Mouse (Mus musculus) heart, postnatal 10 days (tissue): ENCODE data around the gene Rptor. TPM values are rescaled to one million over a fixed set of nuclear protein-coding genes. Genes with fewer than 3 reads are reported as not detected.

Experiments used
- DNase-seq, 2 experiments: peaks; one replicate each; pipeline ENCODE4 v3.0.0; 2021
- intact Hi-C: fragments of 180-260 bp; cut with DNase I; formaldehyde crosslinking; loops from one replicate; pipeline ENCODE4 v1.15.1; 2025
- total RNA-seq, 2 experiments: library from RNA; stranded (reverse); gene quantifications; 2 replicates each; pipeline ENCODE4 v1.2.3; 2021

The Rptor gene
- total RNA-seq, 2 experiments from 2014 or later, result 39.2 to 40.7 TPM

- no peak for DNase-seq
- intact Hi-C loops, result no loop called here
These were observed 466 bp upstream of the Rptor start for GRCm38 (mm10) chr11:119602177-119602700.

GRCm38 (mm10) chr11:119603527-119603905, 811 bp downstream of the Rptor start:
- intact Hi-C loops, result no loop called here
- DNase-seq, result no peak

GRCm38 (mm10) chr11:119607464-119607863, 4.8 kb downstream of the Rptor start:
- intact Hi-C loops, result no loop called here
- DNase-seq, result no peak

GRCm38 (mm10) chr11:119611496-119611895, 8.8 kb downstream of the Rptor start:
- no peak for DNase-seq
- intact Hi-C loops, result no loop called here

- DNase-seq, result no peak
- intact Hi-C loops, result no loop called here
These were observed 9.5 kb downstream of the Rptor start for GRCm38 (mm10) chr11:119612179-119612578.

GRCm38 (mm10) chr11:119615087-119615486, 12.4 kb downstream of the Rptor start:
- no peak for DNase-seq
- intact Hi-C loops, result loop anchor here (5.0 kb wide), 1 partner anchor 113 kb away; no protein-coding TSS in a partner anchor

GRCm38 (mm10) chr11:119618763-119619162, 16.1 kb downstream of the Rptor start:
- peak in 1 of 2 experiments; percentile 27 for DNase-seq
- intact Hi-C loops, result loop anchor here (5.0 kb wide), 1 partner anchor 116 kb away; no protein-coding TSS in a partner anchor

GRCm38 (mm10) chr11:119621266-119621665, 18.6 kb downstream of the Rptor start:
- intact Hi-C loops, result no loop called here
- no peak for DNase-seq

- no peak for DNase-seq
- intact Hi-C loops, result no loop called here
These were observed 21.1 kb downstream of the Rptor start for GRCm38 (mm10) chr11:119623800-119624199.

- no peak for DNase-seq
- intact Hi-C loops, result no loop called here
These were observed 21.7 kb downstream of the Rptor start for GRCm38 (mm10) chr11:119624401-119624800.

- no peak for DNase-seq
- intact Hi-C loops, result no loop called here
These were observed 22.2 kb downstream of the Rptor start for GRCm38 (mm10) chr11:119624955-119625354.

- intact Hi-C loops, result no loop called here
- peak in 1 of 2 experiments; percentile 12 for DNase-seq
These were observed 22.8 kb downstream of the Rptor start for GRCm38 (mm10) chr11:119625476-119625875.

- DNase-seq, result no peak
- intact Hi-C loops, result no loop called here
These were observed 23.2 kb downstream of the Rptor start for GRCm38 (mm10) chr11:119625943-119626342.

- no peak for DNase-seq
- intact Hi-C loops, result no loop called here
These were observed 24.5 kb downstream of the Rptor start for GRCm38 (mm10) chr11:119627243-119627642.

GRCm38 (mm10) chr11:119629072-119629471, 26.4 kb downstream of the Rptor start:
- intact Hi-C loops, result no loop called here
- DNase-seq, result no peak

- intact Hi-C loops, result loop anchor here (5.0 kb wide), 1 partner anchor 107 kb away; no protein-coding TSS in a partner anchor
- no peak for DNase-seq
These were observed 27.6 kb downstream of the Rptor start for GRCm38 (mm10) chr11:119630329-119630728.

GRCm38 (mm10) chr11:119631222-119631870, 28.6 kb downstream of the Rptor start:
- intact Hi-C loops, result loop anchor here (5.0 kb wide), 1 partner anchor 106 kb away; no protein-coding TSS in a partner anchor
- peak in 1 of 2 experiments; percentile 29 for DNase-seq

- intact Hi-C loops, result no loop called here
- DNase-seq, result no peak
These were observed 33.7 kb downstream of the Rptor start for GRCm38 (mm10) chr11:119636371-119636883.

GRCm38 (mm10) chr11:119637519-119637918, 34.8 kb downstream of the Rptor start:
- intact Hi-C loops, result no loop called here

GRCm38 (mm10) chr11:119640491-119640890, 37.8 kb downstream of the Rptor start:
- intact Hi-C loops, result loop anchor here (5.0 kb wide), 1 partner anchor 122 kb away; no protein-coding TSS in a partner anchor
- DNase-seq, result no peak

More at GRCm38 (mm10) chr11:119637519-119637918, 34.8 kb downstream of the Rptor start:
- no peak for DNase-seq

- peak in 1 of 2 experiments; percentile 38 for DNase-seq
- intact Hi-C loops, result loop anchor here (5.0 kb wide), 1 partner anchor 120 kb away; no protein-coding TSS in a partner anchor
These were observed 39.2 kb downstream of the Rptor start for GRCm38 (mm10) chr11:119641831-119642381.
